Mouse (Mus musculus): ENCODE measurements around the gene Nectin4. TPM values are rescaled to one million over a fixed set of nuclear protein-coding genes. Genes with fewer than 3 reads are reported as not detected.

The Nectin4 gene
- total and polyA plus RNA-seq, 3 experiments: 0.30 to 2.7 (median 0.49) TPM

GRCm38 (mm10) chr1:171432158-171432557 lies 62.3 kb downstream of the Nectin4 start:
- Histone ChIP-seq H3K4me2 (ENCODE audit: insufficient read depth, low read depth, poor library complexity, severe bottlenecking) (no peak overlapping the region), H3K9me3 (replicated peaks; ENCODE audit: low read length) (no peaks in the 10 kb centered on the region), H3K27me3 (replicated peaks) (peaks cover 23% of the 10 kb centered on the region), H3K4me1 (ENCODE audit: control insufficient read depth in 1 of 2, insufficient read depth in 2 of 2) (peaks cover 0 to 2% of the 10 kb centered on the region in 2 experiments; a peak in 2 of 4 replicates), H3K79me2 (replicated peaks; ENCODE audit: control insufficient read depth, extremely low read depth, insufficient read depth, poor library complexity, severe bottlenecking) (no peaks in the 10 kb centered on the region), H3K9ac (ENCODE audit: insufficient read depth, low read depth) (no peak overlapping the region), H3K36me3 (replicated peaks in 1 of 2; ENCODE audit: control insufficient read depth in 1 of 2, insufficient read depth in 1 of 2, low read length in 1 of 2) (no peaks in the 10 kb centered on the region), H3K4me3 (replicated peaks in 1 of 3; ENCODE audit: low read depth in 2 of 3, low read length in 2 of 3, poor library complexity in 1 of 3) (no peak overlapping the region), H3K27ac (ENCODE audit: insufficient read depth, low read depth) (no peak overlapping the region)
- no peak for TF ChIP-seq UBTF (IDR thresholded peaks at IDR 0.05; ENCODE audit: low read depth, low read length)
- no peak for TF ChIP-seq TBP (conservative IDR thresholded peaks at IDR 0.05; ENCODE audit: low read depth, low read length)
- no peak for TF ChIP-seq ELF1 (IDR thresholded peaks at IDR 0.05; ENCODE audit: low read depth, low read length)
- no peak for TF ChIP-seq MAZ (IDR thresholded peaks at IDR 0.05; ENCODE audit: low read depth, low read length)
- DNase-seq (ENCODE audit: extremely low read depth): no peak
- dilution Hi-C loops (cut with MboI; ENCODE audit: extremely low pct_ligation_motif_present, extremely low pct_unique_long_range_greater_than_20kb, low sequenced_read_pairs) (no loop called here), in situ Hi-C loops (cut with MboI; ENCODE audit: low pct_ligation_motif_present, low pct_unique_long_range_greater_than_20kb, low sequenced_read_pairs) (no loop called here)

GRCm38 (mm10) chr1:171435288-171435814 lies 65.5 kb downstream of the Nectin4 start:
- H3K9ac ChIP-seq (ENCODE audit: insufficient read depth, low read depth): no peak overlapping the region
- DNase-seq (ENCODE audit: extremely low read depth): no peak
- H3K4me3 ChIP-seq (replicated peaks in 1 of 3; ENCODE audit: low read depth in 2 of 3, low read length in 2 of 3, poor library complexity in 1 of 3): no peak overlapping the region
- peaks cover 39% of the 10 kb centered on the region for H3K27me3 ChIP-seq (replicated peaks)
- H3K4me2 ChIP-seq (ENCODE audit: insufficient read depth, low read depth, poor library complexity, severe bottlenecking): no peak overlapping the region
- in situ Hi-C loops (cut with MboI; ENCODE audit: low pct_ligation_motif_present, low pct_unique_long_range_greater_than_20kb, low sequenced_read_pairs) (no loop called here), dilution Hi-C loops (cut with MboI; ENCODE audit: extremely low pct_ligation_motif_present, extremely low pct_unique_long_range_greater_than_20kb, low sequenced_read_pairs) (no loop called here)
- peaks cover 3 to 29% of the 10 kb centered on the region in 2 experiments; a peak in 2 of 4 replicates for H3K4me1 ChIP-seq (ENCODE audit: control insufficient read depth in 1 of 2, insufficient read depth in 2 of 2)
- no peaks in the 10 kb centered on the region for H3K36me3 ChIP-seq (replicated peaks in 1 of 2; ENCODE audit: control insufficient read depth in 1 of 2, insufficient read depth in 1 of 2, low read length in 1 of 2)
- no peak overlapping the region for H3K27ac ChIP-seq (ENCODE audit: insufficient read depth, low read depth)
- TF ChIP-seq JUN (IDR thresholded peaks at IDR 0.05; ENCODE audit: insufficient read depth, low read depth, low read length): no peak
- TF ChIP-seq CHD2 (IDR thresholded peaks at IDR 0.05; ENCODE audit: low read length): no peak
- no peak for TF ChIP-seq EP300 (IDR thresholded peaks at IDR 0.05; ENCODE audit: low read length)
- TF ChIP-seq KAT2A (IDR thresholded peaks at IDR 0.05; ENCODE audit: insufficient replicate concordance, low read length): no peak
- TF ChIP-seq E2F4 (IDR thresholded peaks at IDR 0.05; ENCODE audit: insufficient replicate concordance, low read depth, low read length): no peak
- H3K9me3 ChIP-seq (replicated peaks; ENCODE audit: low read length): no peaks in the 10 kb centered on the region
- H3K79me2 ChIP-seq (replicated peaks; ENCODE audit: control insufficient read depth, extremely low read depth, insufficient read depth, poor library complexity, severe bottlenecking): no peaks in the 10 kb centered on the region

- in situ Hi-C loops (cut with MboI; ENCODE audit: low pct_ligation_motif_present, low pct_unique_long_range_greater_than_20kb, low sequenced_read_pairs): no loop called here
- dilution Hi-C loops (cut with MboI; ENCODE audit: extremely low pct_ligation_motif_present, extremely low pct_unique_long_range_greater_than_20kb, low sequenced_read_pairs): no loop called here
- H3K4me2 ChIP-seq (ENCODE audit: insufficient read depth, low read depth, poor library complexity, severe bottlenecking): no peak overlapping the region
- peaks cover 3 to 29% of the 10 kb centered on the region in 2 experiments; a peak in 2 of 4 replicates for H3K4me1 ChIP-seq (ENCODE audit: control insufficient read depth in 1 of 2, insufficient read depth in 2 of 2)
- H3K36me3 ChIP-seq (replicated peaks in 1 of 2; ENCODE audit: control insufficient read depth in 1 of 2, insufficient read depth in 1 of 2, low read length in 1 of 2): no peaks in the 10 kb centered on the region
- no peak for TF ChIP-seq PAX5 (IDR thresholded peaks at IDR 0.05; ENCODE audit: low read length)
- TF ChIP-seq USF2 (conservative IDR thresholded peaks at IDR 0.05; ENCODE audit: low read depth, low read length): no peak
- no peak for TF ChIP-seq ZNF384 (IDR thresholded peaks at IDR 0.05; ENCODE audit: low read depth, low read length)
- no peak for TF ChIP-seq E2F4 (IDR thresholded peaks at IDR 0.05; ENCODE audit: insufficient replicate concordance, low read depth, low read length)
- TF ChIP-seq CHD1 (IDR thresholded peaks at IDR 0.05; ENCODE audit: low read depth, low read length): no peak
- TF ChIP-seq ZKSCAN1 (IDR thresholded peaks at IDR 0.05; ENCODE audit: borderline replicate concordance, low read depth, low read length): no peak
- TF ChIP-seq UBTF (IDR thresholded peaks at IDR 0.05; ENCODE audit: low read depth, low read length): no peak
- no peak for TF ChIP-seq SIN3A (IDR thresholded peaks at IDR 0.05; ENCODE audit: low read length)
- H3K27ac ChIP-seq (ENCODE audit: insufficient read depth, low read depth): no peak overlapping the region
- no peak overlapping the region for H3K9ac ChIP-seq (ENCODE audit: insufficient read depth, low read depth)
- DNase-seq (ENCODE audit: extremely low read depth): no peak
- H3K9me3 ChIP-seq (replicated peaks; ENCODE audit: low read length): no peaks in the 10 kb centered on the region
- peaks cover 37% of the 10 kb centered on the region for H3K27me3 ChIP-seq (replicated peaks)
- no peak overlapping the region for H3K4me3 ChIP-seq (replicated peaks in 1 of 3; ENCODE audit: low read depth in 2 of 3, low read length in 2 of 3, poor library complexity in 1 of 3)
- no peaks in the 10 kb centered on the region for H3K79me2 ChIP-seq (replicated peaks; ENCODE audit: control insufficient read depth, extremely low read depth, insufficient read depth, poor library complexity, severe bottlenecking)
These were observed 66.1 kb downstream of the Nectin4 start for GRCm38 (mm10) chr1:171435974-171436373.
